Mouse (Mus musculus) urinary bladder, adult 18-20 months (tissue): ENCODE results near the gene Dld.
A peak's percentile ranks its signal among the peaks of the same experiment; 100 is the strongest.

Experiments used
- DNase-seq, 2 experiments: peaks; one replicate each; pipeline ENCODE4 v3.0.0; 2022; ENCODE audit warnings: low spot score in 2 of 2, mixed read lengths in 2 of 2

Gene Dld

DNA sequence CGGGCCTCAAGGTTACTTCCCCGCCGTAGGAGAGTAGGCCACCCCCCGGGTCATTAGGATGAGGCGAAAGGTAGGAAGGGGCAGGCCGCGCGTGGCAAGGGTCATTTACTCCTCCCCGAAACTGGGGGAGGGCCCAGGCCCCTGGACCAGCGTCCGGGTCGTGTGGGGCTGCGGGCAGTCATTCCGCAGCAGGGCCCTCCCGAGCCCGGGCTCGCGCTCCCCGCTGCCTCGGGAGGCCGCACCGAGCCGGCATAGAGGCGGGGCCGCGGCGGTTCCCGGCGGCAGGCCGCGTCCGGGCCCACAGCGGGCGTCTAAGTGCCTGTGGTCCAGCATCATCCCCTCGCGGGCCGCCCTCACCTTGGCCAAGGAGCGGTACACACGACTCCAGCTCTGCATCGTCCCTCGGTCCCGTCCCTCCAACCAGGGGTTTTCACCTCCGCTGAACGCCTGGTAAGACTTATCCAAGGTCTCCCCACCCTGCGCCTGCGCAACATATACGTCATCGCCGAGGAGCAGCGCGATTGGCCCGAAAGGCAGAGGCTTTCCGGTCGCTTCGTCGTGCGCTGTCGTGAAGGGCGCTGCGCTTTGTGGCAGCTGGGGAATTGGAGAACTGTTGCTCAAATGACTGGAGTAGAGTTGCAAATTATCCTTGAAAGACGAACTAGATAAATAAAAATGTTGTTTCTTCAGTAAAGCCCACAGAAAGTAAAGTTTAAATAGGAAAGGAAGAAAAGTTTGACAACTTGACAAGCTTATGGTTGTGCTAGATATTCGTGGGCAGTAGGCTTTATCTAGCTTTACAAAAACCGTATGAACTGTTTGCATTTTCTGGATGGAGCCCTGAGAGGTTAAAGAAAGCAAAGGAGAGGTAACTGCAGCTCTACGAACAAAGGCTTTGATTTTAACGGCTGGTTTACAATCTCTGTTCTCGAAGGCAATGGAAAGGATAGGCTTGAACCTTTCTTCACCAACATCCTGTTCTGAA is at the start of gene Dld:
Gene Dld, minus strand, starts transcription at position 510 of the 985 bp plus-strand sequence.
- peak; percentile 95 for DNase-seq

GRCm38 (mm10) chr12:31400821-31401220 is 49.6 kb upstream of the Dld start:
- no peak for DNase-seq

DNA sequence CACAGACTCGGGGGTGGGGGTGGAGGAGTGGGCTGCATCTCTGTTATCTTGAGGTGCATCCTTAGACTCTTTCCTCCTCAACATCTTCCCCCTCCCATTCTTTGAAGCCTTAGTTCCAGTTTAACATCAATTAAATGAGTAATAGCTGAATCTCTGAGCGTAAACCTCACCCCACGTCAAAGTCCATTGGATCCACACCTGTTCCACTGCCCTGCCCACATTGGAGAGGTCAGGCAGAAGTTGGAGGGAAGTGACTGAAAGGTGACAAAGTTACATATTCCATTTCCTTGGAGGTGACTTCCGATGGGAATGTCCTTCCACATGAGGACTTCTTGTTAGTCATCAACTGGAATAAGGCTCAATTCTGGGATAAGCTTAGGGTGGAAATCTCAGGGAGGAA is 46.5 kb upstream of the Dld start:
- no peak for DNase-seq

DNA sequence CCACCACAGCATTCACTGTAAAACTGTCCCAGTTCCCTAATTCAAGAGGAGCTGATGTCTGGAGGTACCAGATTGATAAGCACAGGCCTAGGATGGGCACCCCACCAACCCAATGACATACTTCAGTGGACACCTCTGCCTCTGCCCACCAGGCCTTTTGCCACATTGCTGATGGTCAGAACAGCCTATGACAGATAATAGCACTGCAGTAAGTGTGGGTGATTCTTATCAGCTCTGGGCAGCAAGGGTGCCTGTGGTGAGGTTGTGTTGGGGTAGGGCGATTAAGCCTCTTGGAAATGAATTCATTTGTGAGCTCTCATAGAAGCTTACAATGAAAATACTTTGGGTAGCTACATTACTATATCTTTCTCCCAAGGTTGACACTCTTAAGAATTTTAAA is 44.6 kb upstream of the Dld start:
- no peak for DNase-seq

DNA sequence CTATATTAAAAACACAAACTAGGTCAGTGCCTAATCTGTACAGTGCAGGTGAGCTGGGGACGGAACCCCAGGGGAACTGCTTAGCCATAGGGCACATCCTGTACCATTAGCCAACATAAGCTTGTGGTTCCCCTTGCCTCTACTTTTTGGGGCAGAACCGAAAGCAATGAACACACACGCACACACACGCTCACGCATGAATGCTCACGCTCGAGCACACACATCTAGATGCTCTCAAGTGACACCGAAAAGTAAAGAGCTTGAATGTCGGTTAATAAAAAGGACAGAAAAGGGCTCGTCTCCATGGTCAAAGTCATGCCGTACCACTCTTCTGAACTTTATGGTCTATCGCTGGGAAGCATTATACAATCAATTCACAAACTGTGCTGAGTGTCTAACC is 40.4 kb upstream of the Dld start:
- no peak for DNase-seq

DNA sequence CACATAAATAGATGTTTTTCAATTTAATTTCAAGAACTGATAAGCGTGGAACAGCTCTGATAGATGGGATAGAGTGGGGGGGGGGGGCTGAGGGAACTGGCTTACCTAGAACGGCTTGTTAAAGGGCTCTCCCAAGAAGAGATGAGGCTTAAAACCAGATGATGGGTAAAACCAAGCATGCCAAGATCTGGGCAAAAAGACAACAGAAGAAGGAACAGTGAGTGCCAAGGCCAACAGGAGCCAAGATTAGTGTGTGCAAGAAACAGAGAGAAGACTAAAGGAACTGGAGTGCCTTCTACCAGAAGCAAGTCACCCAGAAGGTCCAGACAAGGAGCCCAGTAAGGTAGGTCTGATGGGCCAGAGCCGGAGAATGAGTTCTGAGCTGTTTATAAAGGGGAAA is 39.3 kb upstream of the Dld start, which contains the start of gene Slc26a3:
Gene Slc26a3, plus strand, starts transcription at position 301 of the 400 bp plus-strand sequence.
- no peak for DNase-seq

- DNase-seq = no peak
These were observed 36.0 kb upstream of the Dld start for GRCm38 (mm10) chr12:31387303-31387702.

DNA sequence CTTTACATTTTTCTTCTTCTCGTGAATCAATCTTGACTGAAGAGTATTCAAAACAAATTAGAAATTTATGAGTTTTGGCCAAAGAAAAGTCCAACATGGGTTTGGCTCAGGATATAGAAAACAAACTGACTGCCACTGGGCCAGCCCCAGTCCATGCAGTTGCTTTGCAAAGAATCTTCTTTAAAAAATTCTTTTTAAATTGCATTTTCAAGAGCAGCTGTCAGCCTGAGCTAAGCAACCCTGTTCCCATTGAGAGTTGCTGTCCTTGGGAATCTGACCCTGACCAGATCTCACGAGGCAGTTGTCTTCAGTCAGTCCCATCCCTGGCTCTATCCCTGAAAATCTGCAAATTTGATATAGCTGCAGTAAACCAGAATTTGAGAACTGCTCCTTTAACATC is 31.2 kb upstream of the Dld start:
- no peak for DNase-seq

- DNase-seq = no peak
These were observed 29.6 kb upstream of the Dld start for GRCm38 (mm10) chr12:31380878-31381277.

GRCm38 (mm10) chr12:31377241-31377640 is 26.0 kb upstream of the Dld start:
- no peak for DNase-seq

DNA sequence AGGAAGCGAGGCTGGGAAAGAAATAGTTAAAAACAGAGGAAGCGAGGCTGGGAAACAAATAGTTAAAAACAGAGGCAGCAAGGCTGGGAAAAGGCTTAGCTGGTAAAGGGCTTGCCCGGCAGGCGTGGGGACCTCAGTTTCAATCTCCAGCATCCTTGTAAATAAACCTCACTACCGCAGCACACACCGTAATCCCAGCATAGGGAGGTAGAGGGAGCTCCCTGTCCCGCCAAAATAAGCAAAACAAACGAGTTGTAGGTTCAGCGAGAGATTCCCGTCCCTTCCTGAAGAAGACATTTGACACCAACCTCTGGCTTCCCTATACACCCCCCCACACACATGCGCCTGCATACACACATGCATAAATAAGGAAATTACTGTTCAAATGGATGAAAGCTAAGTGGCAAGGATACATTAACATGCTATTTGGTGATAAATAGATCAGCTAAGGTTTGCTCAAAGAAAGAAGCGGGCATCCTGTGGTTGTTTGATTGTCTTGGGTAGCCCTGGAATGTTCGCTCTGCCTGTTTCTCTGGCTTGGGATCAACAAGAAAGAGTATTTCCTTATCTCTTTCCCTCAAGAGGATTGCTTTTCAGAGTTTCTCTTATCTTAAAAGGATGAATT is 25.2 kb upstream of the Dld start:
- no peak for DNase-seq

- DNase-seq = no peak
These were observed 24.0 kb upstream of the Dld start for GRCm38 (mm10) chr12:31375283-31375615.

DNA sequence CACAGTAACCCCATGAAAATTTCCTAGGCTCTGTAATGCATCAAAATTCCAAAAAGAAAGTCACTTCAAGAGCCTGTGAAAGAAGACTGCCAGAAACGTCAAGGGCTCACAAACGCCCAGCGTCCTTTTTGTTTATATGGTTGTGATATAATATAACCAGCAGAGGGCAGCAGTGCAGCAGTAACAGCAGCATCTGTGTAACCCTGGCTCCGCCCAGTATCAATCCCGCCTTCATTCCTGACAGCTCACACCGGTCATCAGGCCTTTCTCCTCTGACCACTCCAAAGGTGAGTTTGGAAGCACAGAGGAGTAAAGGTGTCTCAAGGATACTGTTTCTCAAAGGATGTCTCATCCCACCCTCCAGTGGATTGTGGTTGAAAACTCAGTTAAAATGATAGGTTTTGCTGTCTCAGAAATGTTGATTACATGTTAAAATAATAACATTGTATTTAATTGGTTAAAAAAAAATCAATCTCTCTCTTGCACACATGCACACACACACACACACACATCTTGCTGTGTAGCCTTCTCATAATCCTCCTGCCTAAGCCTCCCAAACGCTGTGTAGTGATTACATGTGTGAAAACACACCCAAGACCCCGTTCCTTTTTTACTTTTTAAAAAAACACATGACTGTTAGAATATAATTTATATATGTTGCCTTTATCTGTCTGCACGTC is 23.5 kb upstream of the Dld start:
- DNase-seq = peak; percentile 37 to 49

DNA sequence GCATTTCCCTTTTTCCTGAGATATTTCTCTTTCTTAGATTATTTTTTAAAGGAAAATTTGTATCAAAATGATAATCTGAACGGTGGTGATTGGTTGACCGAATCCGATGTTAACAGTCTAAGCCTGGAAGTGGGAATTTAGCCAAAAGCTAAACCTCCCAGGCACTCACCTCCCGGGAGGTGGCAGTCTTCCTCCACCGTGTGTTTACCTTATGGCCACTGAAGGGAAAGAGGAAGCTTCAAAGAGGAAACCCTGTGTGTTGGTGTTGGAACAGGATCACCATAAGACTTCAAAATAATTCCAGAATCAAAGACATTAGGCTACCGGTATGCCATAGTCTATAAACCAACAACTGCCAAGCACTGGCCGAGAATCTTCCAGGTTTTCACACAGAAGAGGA is 18.4 kb upstream of the Dld start:
- DNase-seq = no peak

DNA sequence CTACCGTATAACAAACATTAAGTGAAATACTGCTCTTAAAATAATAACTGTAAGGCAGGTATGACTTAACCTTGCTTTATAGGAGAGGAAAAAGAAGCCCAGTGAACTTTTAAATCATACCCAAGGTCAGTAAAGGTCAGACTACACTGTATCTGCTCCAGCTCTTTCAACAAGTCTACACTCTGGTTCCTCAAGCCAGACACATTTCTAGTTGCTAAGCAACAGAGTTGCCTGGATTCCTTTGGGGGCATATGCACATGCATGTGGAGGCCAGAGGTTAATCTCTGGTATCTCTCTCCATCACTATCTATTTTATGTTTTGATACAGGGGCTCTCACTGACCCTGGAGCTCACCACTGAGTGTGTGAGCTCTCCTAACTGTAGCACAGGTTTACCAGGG is 17.9 kb upstream of the Dld start:
- DNase-seq = no peak

DNA sequence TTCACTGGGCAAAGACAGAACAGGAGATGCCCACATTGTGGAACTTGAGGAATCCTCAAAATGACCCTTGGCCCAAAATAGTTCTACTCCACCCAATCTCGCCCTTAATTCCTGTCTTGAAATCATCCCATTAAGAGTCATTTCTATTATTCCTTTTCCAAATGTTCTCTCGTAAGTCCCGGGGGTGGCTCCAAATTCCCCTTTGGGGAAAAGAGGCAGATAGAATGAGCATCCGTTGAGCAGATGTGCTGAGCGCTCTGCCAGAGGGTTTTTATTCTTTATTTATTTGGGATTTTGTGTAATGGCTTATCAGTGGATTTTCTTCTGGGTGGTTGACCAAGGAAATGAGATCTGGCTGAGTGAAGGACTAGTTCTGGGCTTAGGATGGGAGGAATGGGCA is 16.5 kb upstream of the Dld start:
- DNase-seq = no peak

GRCm38 (mm10) chr12:31366428-31366827 is 15.2 kb upstream of the Dld start:
- no peak for DNase-seq

GRCm38 (mm10) chr12:31350191-31350943 is 886 bp downstream of the Dld start:
- no peak for DNase-seq

GRCm38 (mm10) chr12:31333261-31333660 is 18.0 kb downstream of the Dld start:
- DNase-seq = no peak

- no peak for DNase-seq
These were observed 24.1 kb downstream of the Dld start for GRCm38 (mm10) chr12:31327139-31327538.

DNA sequence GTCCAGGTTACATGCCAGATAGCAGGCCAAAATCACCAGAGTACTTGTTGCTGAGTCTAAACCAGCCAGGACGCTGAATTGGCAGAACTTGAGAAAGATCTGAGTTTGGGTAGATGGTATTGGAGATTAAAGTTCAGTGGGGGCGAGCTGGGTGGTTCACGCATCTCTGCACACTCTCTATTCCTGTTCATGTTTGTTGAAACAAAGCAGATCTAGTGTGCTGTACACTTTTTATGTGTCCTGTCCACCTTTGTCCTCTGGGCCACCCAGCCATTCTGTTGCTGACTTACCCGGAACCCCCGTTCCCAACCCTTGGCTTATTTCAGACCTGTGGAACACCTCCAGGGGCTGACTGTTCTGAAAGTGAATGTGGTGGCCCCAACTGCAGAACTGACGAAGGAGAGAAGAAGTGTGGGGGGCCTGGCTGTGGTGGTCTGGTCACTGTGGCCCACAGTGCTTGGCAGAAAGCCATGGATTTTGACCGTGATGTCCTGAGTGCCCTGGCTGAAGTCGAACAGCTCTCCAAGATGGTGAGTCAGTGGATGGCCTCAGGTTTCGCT is 28.0 kb downstream of the Dld start:
- DNase-seq = no peak

DNA sequence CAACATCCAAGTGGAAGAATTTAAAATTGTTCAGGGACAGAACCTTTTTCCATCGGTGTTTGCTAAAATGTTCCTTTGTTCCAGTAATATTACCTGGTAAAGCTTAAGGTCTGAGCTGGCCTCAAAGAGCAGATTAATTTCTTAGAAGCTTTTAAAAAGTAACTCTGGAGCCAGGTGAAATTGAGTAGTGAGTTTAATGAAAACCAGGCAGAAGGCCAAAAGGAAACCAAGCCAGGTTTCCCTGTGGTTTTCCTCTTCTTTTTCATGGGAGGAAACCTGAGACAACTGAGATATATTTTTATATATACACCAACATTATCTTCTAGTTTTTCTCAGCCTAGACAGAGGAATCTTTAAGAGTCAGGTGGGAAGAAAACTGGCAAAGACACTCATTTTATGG is 29.7 kb downstream of the Dld start:
- DNase-seq = no peak
